Mouse (Mus musculus) B cell, adult (primary cell): Measurements from ENCODE around the gene Plcb1. TPM values are rescaled to one million over a fixed set of nuclear protein-coding genes. Genes with fewer than 3 reads are reported as not detected.

Experiments used
- total RNA-seq: library from RNA; stranded (reverse); gene quantifications from 4 replicates; pipeline ENCODE4 v1.2.4, GENCODE M21; 2023; ENCODE audit not compliant: inconsistent age

Plcb1 gene
- total RNA-seq, result not detected in 4 replicates

GRCm38 (mm10) chr2:134785970-134786855, at the start of gene Plcb1:
Plcb1 (plus strand) TSS chr2:134786067.

Other genes with a start within 250 kb of the Plcb1 start
- gene Hao1, start 231.7 kb upstream of the Plcb1 start, total RNA-seq, result not detected in 4 replicates
- gene Tmx4, start 141.9 kb upstream of the Plcb1 start, total RNA-seq, result 24.0 to 31.4 TPM (median 26.7 TPM) in 4 replicates